Mouse (Mus musculus) layer of hippocampus, postnatal 25 days (tissue): ENCODE data around the gene Trim38. TPM values are rescaled to one million over a fixed set of nuclear protein-coding genes. Genes with fewer than 3 reads are reported as not detected.

ENCODE experiments used
- DNase-seq, 2 experiments: peaks; one replicate each; pipeline ENCODE4 v3.0.0; 2022; ENCODE audit warnings: mixed read lengths in 2 of 2, low spot score in 1 of 2; ENCODE audit errors: extremely low spot score in 1 of 2
- microRNA-seq, 2 experiments: library from miRNA; unstranded; fragments of <30 nt; microRNA quantifications; one replicate each; pipeline ENCODE4 v1.2.0; 2021
- total RNA-seq, 2 experiments: library from RNA; stranded (reverse); gene quantifications; 2 replicates each; pipeline ENCODE4 v1.2.3; 2021

The Trim38 gene
- total RNA-seq, 2 experiments from 2014 or later, result not detected

DNA sequence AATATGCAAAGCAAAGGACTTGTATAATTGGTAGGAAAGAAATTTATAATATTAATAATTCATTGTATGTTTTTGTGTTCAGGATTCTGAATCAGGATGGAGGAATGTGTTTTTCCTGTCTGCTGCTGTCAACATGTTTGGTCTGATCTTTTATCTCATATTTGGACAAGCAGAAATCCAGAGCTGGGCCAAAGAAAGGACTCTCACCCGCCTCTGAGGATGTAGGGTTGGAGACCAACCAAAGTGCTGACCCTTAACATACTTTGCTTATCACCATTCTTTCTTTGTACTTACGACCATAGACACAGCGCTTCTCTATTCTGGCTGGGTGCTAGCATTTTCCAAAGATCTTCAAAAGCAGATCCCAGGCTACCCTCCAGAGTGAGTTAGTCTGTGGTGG lies 52.5 kb downstream of the Trim38 start:
- DNase-seq, result no peak

DNA sequence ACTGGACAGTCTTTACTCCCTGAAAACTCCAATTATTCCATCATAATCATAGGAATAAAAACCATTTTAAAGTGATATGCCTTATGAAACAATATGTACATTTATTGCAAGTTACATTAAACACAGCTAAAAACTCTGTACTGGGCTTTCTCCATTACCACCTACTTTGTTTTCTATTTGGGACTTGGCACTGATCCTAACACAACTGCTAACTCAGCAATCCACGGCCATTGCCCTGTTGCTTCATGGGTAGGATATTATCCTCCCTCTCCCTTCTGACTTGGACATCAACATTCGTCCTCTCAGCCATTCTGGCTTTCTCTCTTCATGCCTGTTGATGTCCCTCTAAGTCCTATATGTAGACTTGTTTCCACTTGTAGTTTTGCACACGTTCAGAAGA lies 56.9 kb downstream of the Trim38 start:
- DNase-seq, result no peak

DNA sequence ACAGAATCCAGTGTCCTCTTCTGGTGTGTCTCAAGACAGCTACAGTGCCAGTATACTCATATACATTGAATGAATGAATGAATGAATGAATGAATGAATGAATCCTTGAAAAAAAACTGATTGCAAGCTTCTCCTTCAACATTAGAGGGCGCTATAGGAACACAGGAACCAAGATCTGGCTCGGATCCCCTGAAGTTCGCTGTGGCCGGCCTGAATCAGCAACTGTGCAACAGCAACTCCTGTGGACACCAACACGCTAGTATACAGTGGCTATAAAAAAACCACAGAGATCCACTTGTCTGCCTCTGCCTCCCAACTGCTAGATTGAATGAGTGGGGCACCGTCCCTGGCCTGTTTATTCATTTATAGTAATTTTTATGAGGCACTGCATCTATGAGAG lies 63.3 kb downstream of the Trim38 start:
- peak in 1 of 2 experiments; percentile 20 for DNase-seq

DNA sequence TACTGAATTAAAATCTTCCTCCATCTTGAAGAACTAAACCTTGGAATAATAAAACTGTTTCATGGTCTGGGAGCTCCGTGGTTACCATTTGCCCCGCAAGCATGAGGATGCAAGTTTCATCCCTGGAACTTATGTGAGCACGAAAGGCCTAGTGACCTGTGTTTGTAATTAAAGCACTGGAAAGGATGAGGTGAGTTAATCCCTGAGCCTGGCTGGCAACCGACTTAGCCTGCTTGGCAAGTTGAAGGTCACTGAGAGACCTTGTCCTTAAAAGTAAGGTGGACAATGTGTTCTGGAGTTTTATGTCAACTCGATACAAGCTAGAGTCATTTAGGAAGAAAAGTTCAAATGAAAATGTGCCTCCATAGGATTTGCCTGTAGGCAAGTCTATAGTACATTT lies 65.1 kb downstream of the Trim38 start:
- no peak for DNase-seq

DNA sequence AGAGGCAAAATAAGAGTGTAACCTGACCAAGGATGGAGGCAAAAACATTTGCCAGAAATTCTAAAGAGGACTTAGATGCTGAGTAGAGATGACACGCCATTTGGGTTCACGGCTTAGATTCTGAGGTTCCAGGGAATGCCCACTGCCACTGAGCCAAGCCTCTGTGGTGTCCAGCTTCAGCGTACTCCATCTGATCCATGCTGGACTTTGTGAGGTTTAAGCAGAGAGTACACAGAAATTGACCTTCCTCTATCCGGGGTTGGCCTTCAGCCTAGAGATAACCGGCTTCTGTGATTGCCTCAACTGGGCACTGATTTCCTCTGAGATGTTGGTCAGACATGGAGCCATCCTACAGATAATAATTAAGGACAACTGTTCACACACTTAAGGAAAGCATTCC lies 66.9 kb downstream of the Trim38 start:
- DNase-seq, result no peak

DNA sequence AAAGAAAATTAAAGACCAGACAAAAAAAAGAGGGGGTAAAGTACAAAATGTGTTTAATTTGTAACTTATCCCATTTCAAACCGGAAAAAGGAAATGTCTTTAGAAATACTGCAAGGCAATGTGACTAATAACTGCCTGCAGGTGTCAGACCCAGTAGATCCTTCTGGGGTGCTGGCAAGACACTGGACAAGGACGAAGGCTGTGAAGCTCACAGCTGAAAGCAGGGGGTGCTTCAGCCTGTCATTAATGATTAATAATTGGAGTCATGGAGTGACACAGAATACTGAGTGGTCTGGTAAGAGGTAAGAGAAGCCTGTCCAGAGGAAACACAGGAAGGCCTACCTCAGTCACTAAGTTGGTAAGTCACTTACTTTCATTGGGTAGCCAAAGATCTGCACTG lies 69.6 kb downstream of the Trim38 start, which contains the start of gene Slc17a3:
Slc17a3 (plus strand) TSS at position 127 of the 400 bp plus-strand sequence.
- no peak for DNase-seq

Small RNA genes within 50 kb of the gene (microRNA-seq; reads per million reads assigned to microRNA genes)
- 0 reads per million in 2 experiments for gene Gm44314
- 0 reads per million in 2 experiments for gene Gm44484

Other genes starting within 250 kb of the Trim38 start
- 100 to 1,000 TPM; 289 to 367 TPM for gene Hist1h4h, start 238.9 kb upstream of the Trim38 start, total RNA-seq
- gene Hist1h2af, start 236.0 kb upstream of the Trim38 start, total RNA-seq, result 10 to 100 TPM in 1 of 2 experiments, 1 to 10 TPM in 1; 7.8 to 12.2 TPM
- 1 to 10 TPM; 3.6 to 5.7 TPM for gene Hist1h3g, start 234.5 kb upstream of the Trim38 start, total RNA-seq
- gene Hist1h2bh, start 226.5 kb upstream of the Trim38 start, total RNA-seq, result 1 to 10 TPM in 1 of 2 experiments, under 1 TPM in 1; 0.94 to 1.1 TPM
- 10 to 100 TPM; 15.7 to 16.5 TPM for gene Hist1h3f, start 225.9 kb upstream of the Trim38 start, total RNA-seq
- 100 to 1,000 TPM; 127 to 164 TPM for gene Hist1h4f, start 218.3 kb upstream of the Trim38 start, total RNA-seq
- 1 to 10 TPM; 4.7 to 4.8 TPM for gene Hist1h1d, start 216.7 kb upstream of the Trim38 start, total RNA-seq
- 10 to 100 TPM; 47.8 to 50.0 TPM for gene Hist1h3e, start 207.5 kb upstream of the Trim38 start, total RNA-seq
- gene Hist1h2ae, start 198.7 kb upstream of the Trim38 start, total RNA-seq, result 1 to 10 TPM; 4.6 to 7.9 TPM
- 10 to 100 TPM; 79.1 to 83.5 TPM for gene Hist1h2bg, start 198.5 kb upstream of the Trim38 start, total RNA-seq
- gene Hist1h2bf, start 195.7 kb upstream of the Trim38 start, total RNA-seq, result 10 to 100 TPM; 26.4 to 30.6 TPM
- gene Hist1h2ad, start 195.5 kb upstream of the Trim38 start, total RNA-seq, result 10 to 100 TPM in 1 of 2 experiments, 1 to 10 TPM in 1; 7.1 to 11.6 TPM
- 10 to 100 TPM; 10.0 to 14.4 TPM for gene Hist1h3d, start 194.2 kb upstream of the Trim38 start, total RNA-seq
- gene Hist1h4d, start 188.3 kb upstream of the Trim38 start, total RNA-seq, result 100 to 1,000 TPM; 129 to 153 TPM
- 1 to 10 TPM; 7.1 to 8.3 TPM for gene Hist1h2be, start 148.8 kb upstream of the Trim38 start, total RNA-seq
- gene Hist1h1e, start 147.4 kb upstream of the Trim38 start, total RNA-seq, result 10 to 100 TPM; 45.8 to 59.4 TPM
- 1 to 10 TPM; 3.1 to 3.3 TPM for gene Hist1h2ac, start 86.0 kb upstream of the Trim38 start, total RNA-seq
- 10 to 100 TPM; 50.7 to 51.1 TPM for gene Hist1h2bc, start 85.7 kb upstream of the Trim38 start, total RNA-seq
- not detected for gene Hist1h1t, start 74.1 kb upstream of the Trim38 start, total RNA-seq
- gene Hist1h4c, start 71.5 kb upstream of the Trim38 start, total RNA-seq, result 100 to 1,000 TPM in 1 of 2 experiments, 10 to 100 TPM in 1; 92.2 to 102 TPM
- gene Hfe, start 59.1 kb upstream of the Trim38 start, total RNA-seq, result 1 to 10 TPM; 3.5 to 3.6 TPM
- 10 to 100 TPM; 53.2 to 69.4 TPM for gene Hist1h1c, start 31.1 kb upstream of the Trim38 start, total RNA-seq
- gene Hist1h3c, start 24.3 kb upstream of the Trim38 start, total RNA-seq, result 1 to 10 TPM; 4.6 to 6.0 TPM
- 10 to 100 TPM; 20.1 to 33.5 TPM for gene Hist1h2bb, start 23.2 kb upstream of the Trim38 start, total RNA-seq
- 10 to 100 TPM; 24.8 to 42.0 TPM for gene Hist1h2ab, start 18.8 kb upstream of the Trim38 start, total RNA-seq
- gene Hist1h3b, start 17.6 kb upstream of the Trim38 start, total RNA-seq, result 10 to 100 TPM; 12.3 to 22.8 TPM
- gene Hist1h4b, start 12.9 kb upstream of the Trim38 start, total RNA-seq, result 10 to 100 TPM; 71.8 to 80.9 TPM
- 10 to 100 TPM; 42.9 to 58.9 TPM for gene Hist1h4a, start 8.7 kb upstream of the Trim38 start, total RNA-seq
- 10 to 100 TPM; 30.8 to 53.8 TPM for gene Hist1h3a, start 7.5 kb upstream of the Trim38 start, total RNA-seq
- gene Hist1h1a, start 6.2 kb upstream of the Trim38 start, total RNA-seq, result 10 to 100 TPM; 15.6 to 24.5 TPM
- under 1 TPM in 1 of 2 experiments, not detected in 1; 0.12 TPM for gene Slc17a2, start 37.1 kb downstream of the Trim38 start, total RNA-seq
- not detected for gene Slc17a3, start 69.5 kb downstream of the Trim38 start, total RNA-seq
- gene Slc17a1, start 97.8 kb downstream of the Trim38 start, total RNA-seq, result not detected
- gene Slc17a4, start 145.1 kb downstream of the Trim38 start, total RNA-seq, result not detected
- gene Hist1h2ba, start 164.2 kb downstream of the Trim38 start, total RNA-seq, result not detected
- not detected for gene Hist1h2aa, start 164.5 kb downstream of the Trim38 start, total RNA-seq
- 1 to 10 TPM; 1.0 to 2.2 TPM for gene Scgn, start 221.3 kb downstream of the Trim38 start, total RNA-seq